Mouse (Mus musculus) myocyte (in vitro differentiated cells): ENCODE results near the gene Ccdc155.
A peak's percentile ranks its signal among the peaks of the same experiment; 100 is the strongest.

Experiments
- CEBPB ChIP-seq: IDR thresholded peaks from 2 replicates; pipeline ENCODE4 v1.6.1; 2011; ENCODE audit warnings: mild to moderate bottlenecking, moderate library complexity; ENCODE audit not compliant: poor library complexity, insufficient read depth, severe bottlenecking
- MAX ChIP-seq: IDR thresholded peaks from one replicate; pipeline ENCODE4 v1.6.1; 2011; ENCODE audit warnings: low read depth, mild to moderate bottlenecking, control low read depth
- MYOD1 ChIP-seq, 3 experiments: IDR thresholded peaks; one replicate each; pipeline ENCODE4 v1.6.1; 2011; ENCODE audit warnings: control low read depth in 2 of 3, low read depth in 2 of 3, mild to moderate bottlenecking in 2 of 3, moderate library complexity in 1 of 3; ENCODE audit not compliant: insufficient read length in 2 of 3, control insufficient read depth in 1 of 3
- MYOG ChIP-seq, 3 experiments: IDR thresholded peaks; one replicate each; pipeline ENCODE4 v1.6.1; 2011; ENCODE audit warnings: control low read depth in 2 of 3, low read depth in 2 of 3, mild to moderate bottlenecking in 2 of 3; ENCODE audit not compliant: insufficient read length in 2 of 3, control insufficient read depth in 1 of 3, insufficient read depth in 1 of 3
- POLR2A ChIP-seq: IDR thresholded peaks from one replicate; pipeline ENCODE4 v1.6.1; 2011; ENCODE audit warnings: low read depth, mild to moderate bottlenecking, control low read depth, moderate library complexity; ENCODE audit not compliant: insufficient read length
- TCF3 ChIP-seq: IDR thresholded peaks from one replicate; pipeline ENCODE4 v1.6.1; 2011; ENCODE audit warnings: low read depth, control low read depth; ENCODE audit not compliant: insufficient read length
- USF1 ChIP-seq: IDR thresholded peaks from one replicate; pipeline ENCODE4 v1.6.1; 2011; ENCODE audit warnings: low read depth, mild to moderate bottlenecking, control low read depth, moderate library complexity

- TF ChIP-seq POLR2A (no peak), TCF3 (peak; percentile 76), USF1 (no peak), MYOG (IDR thresholded peaks at IDR 0.05; ENCODE audit: control insufficient read depth in 1 of 3, insufficient read depth in 1 of 3, insufficient read length in 2 of 3, low read depth in 2 of 3) (peak in 2 of 3 experiments; percentile 80 to 97), MAX (no peak), MYOD1 (IDR thresholded peaks at IDR 0.05; ENCODE audit: control insufficient read depth in 1 of 3, insufficient read length in 2 of 3, low read depth in 2 of 3) (peak in 2 of 3 experiments; percentile 67 to 85), CEBPB (0 out of 2 replicates have a peak, but pooled peaks have one; percentile 7)
These were observed 15.1 kb downstream of the Ccdc155 start for GRCm38 (mm10) chr7:45189600-45189999.
